Mouse (Mus musculus) neural tube, embryonic 14.5 days (tissue): ENCODE data around the gene Igsf3. TPM values are rescaled to one million over a fixed set of nuclear protein-coding genes. Genes with fewer than 3 reads are reported as not detected.
A peak's percentile ranks its signal among the peaks of the same experiment; 100 is the strongest.

Source experiments
- ATAC-seq: fragments of 200-750 bp; cut with Nextera tagmentation; 2 replicates; pipeline ENCODE4 v1.8.0; 2017; ENCODE audit warnings: low read depth, mild to moderate bottlenecking, moderate TSS enrichment, moderate library complexity
- H3K27ac ChIP-seq: fragments of 300-500 bp; sonication (generic); 2 replicates; pipeline ENCODE4 v1.5.1; 2014; ENCODE audit warnings: low read depth, mild to moderate bottlenecking, control low read depth, low read length, moderate library complexity, mixed read lengths
- H3K27me3 ChIP-seq: fragments of 300-500 bp; sonication (generic); 2 replicates; pipeline ENCODE4 v1.6.1; 2014; ENCODE audit warnings: low read length; ENCODE audit not compliant: control insufficient read depth, insufficient read depth
- H3K36me3 ChIP-seq: fragments of 300-500 bp; sonication (generic); 2 replicates; pipeline ENCODE4 v1.6.1; 2014; ENCODE audit warnings: low read length, mixed read lengths; ENCODE audit not compliant: control insufficient read depth, insufficient read depth
- H3K4me1 ChIP-seq: fragments of 300-500 bp; sonication (generic); 2 replicates; pipeline ENCODE4 v1.6.1; 2014; ENCODE audit warnings: low read length; ENCODE audit not compliant: control insufficient read depth, insufficient read depth
- H3K4me2 ChIP-seq: fragments of 300-500 bp; sonication (generic); 2 replicates; pipeline ENCODE4 v1.6.1; 2014; ENCODE audit warnings: mild to moderate bottlenecking, low read depth, low read length, control low read depth
- H3K4me3 ChIP-seq: fragments of 300-500 bp; sonication (generic); 2 replicates; pipeline ENCODE4 v1.5.1; 2014; ENCODE audit warnings: low read depth, low read length, control low read depth, mixed read lengths
- H3K9ac ChIP-seq: fragments of 300-500 bp; sonication (generic); replicated peaks from 2 replicates; pipeline ENCODE4 v1.6.1; 2014; ENCODE audit warnings: low read depth, mild to moderate bottlenecking, control low read depth, low read length, mixed read lengths
- H3K9me3 ChIP-seq: fragments of 300-500 bp; sonication (generic); 2 replicates; pipeline ENCODE4 v1.6.1; 2016; ENCODE audit warnings: low read length; ENCODE audit not compliant: control insufficient read depth
- WGBS: fragments of 180-500 bp; shearing (Covaris S2); extraction: QIAGEN DNeasy Blood & Tissue Kit; methylation state at CpG from one replicate; pipeline ENCODE4 v1.1.7; 2014; 5-methylcytosine and 5-hydroxymethylcytosine counted together
- polyA plus RNA-seq: library from polyadenylated mRNA; unstranded; fragments of >200 nt; fragmentation: Nextera tagmentation; extraction: Ambion mirVana; gene quantifications from 2 replicates; pipeline ENCODE4 v1.2.1, GENCODE M21; 2014

Igsf3 gene
- 58.8 and 66.4 TPM in 2 replicates for polyA plus RNA-seq

GRCm38 (mm10) chr3:101376538-101377247 is at the start of gene Igsf3:
TSS of gene Igsf3 (plus strand) at chr3:101377083.
- no peaks in the 10 kb centered on the region for H3K27me3 ChIP-seq
- WGBS = 6% methylated on average over 35 of the region's 56 CpGs
- peak; percentile 84 for ATAC-seq
- no peaks in the 10 kb centered on the region for H3K9me3 ChIP-seq
- H3K36me3 ChIP-seq = no peaks in the 10 kb centered on the region
- H3K9ac ChIP-seq = peak within 1 kb of the TSS; percentile 94
- peaks cover 33% of the 10 kb centered on the region for H3K4me1 ChIP-seq
- peak within 1 kb of the TSS; percentile 54 for H3K4me2 ChIP-seq
- peak within 1 kb of the TSS; percentile 83 for H3K27ac ChIP-seq
- peak within 1 kb of the TSS; percentile 95 for H3K4me3 ChIP-seq

GRCm38 (mm10) chr3:101327248-101327647 is 49.6 kb upstream of the Igsf3 start:
- no peak overlapping the region for H3K9ac ChIP-seq
- no peak overlapping the region for H3K4me2 ChIP-seq
- no peak overlapping the region for H3K27ac ChIP-seq
- no peak overlapping the region for H3K4me3 ChIP-seq
- H3K36me3 ChIP-seq = no peaks in the 10 kb centered on the region
- ATAC-seq = no peak
- 58% methylated on average over 2 of the region's 2 CpGs for WGBS
- no peaks in the 10 kb centered on the region for H3K9me3 ChIP-seq
- no peaks in the 10 kb centered on the region for H3K4me1 ChIP-seq
- H3K27me3 ChIP-seq = no peaks in the 10 kb centered on the region

- H3K9ac ChIP-seq = no peak overlapping the region
- no peaks in the 10 kb centered on the region for H3K4me1 ChIP-seq
- 88% methylated on average over 7 of the region's 7 CpGs for WGBS
- H3K27ac ChIP-seq = no peak overlapping the region
- no peaks in the 10 kb centered on the region for H3K9me3 ChIP-seq
- no peak overlapping the region for H3K4me2 ChIP-seq
- ATAC-seq = no peak
- H3K4me3 ChIP-seq = no peak overlapping the region
- H3K36me3 ChIP-seq = no peaks in the 10 kb centered on the region
- no peaks in the 10 kb centered on the region for H3K27me3 ChIP-seq
Measured at GRCm38 (mm10) chr3:101328617-101329016, 48.3 kb upstream of the Igsf3 start.

- Histone ChIP-seq H3K9me3 (no peaks in the 10 kb centered on the region), H3K27me3 (no peaks in the 10 kb centered on the region), H3K4me2 (no peak overlapping the region), H3K27ac (no peak overlapping the region), H3K4me3 (no peak overlapping the region), H3K4me1 (no peaks in the 10 kb centered on the region), H3K36me3 (no peaks in the 10 kb centered on the region), H3K9ac (no peak overlapping the region)
- ATAC-seq = peak; percentile 75
- 62% methylated on average over 9 of the region's 9 CpGs for WGBS
Measured at GRCm38 (mm10) chr3:101343199-101343924, 33.5 kb upstream of the Igsf3 start.

- Histone ChIP-seq H3K36me3 (no peaks in the 10 kb centered on the region), H3K4me2 (no peak overlapping the region), H3K9ac (no peak overlapping the region), H3K4me3 (no peak overlapping the region), H3K4me1 (peaks cover 6% of the 10 kb centered on the region; the same call in 1 of the 2 replicates), H3K27me3 (no peaks in the 10 kb centered on the region), H3K9me3 (no peaks in the 10 kb centered on the region), H3K27ac (no peak overlapping the region; the same call in 1 of the 2 replicates)
- ATAC-seq = peak; percentile 13; the same call in 1 of the 2 replicates
- 35% methylated on average over 3 of the region's 3 CpGs for WGBS
Measured at GRCm38 (mm10) chr3:101344246-101344645, 32.6 kb upstream of the Igsf3 start.

GRCm38 (mm10) chr3:101345299-101345698 is 31.6 kb upstream of the Igsf3 start:
- WGBS = 64% methylated on average over 6 of the region's 6 CpGs
- no peaks in the 10 kb centered on the region for H3K9me3 ChIP-seq
- H3K9ac ChIP-seq = no peak overlapping the region
- no peaks in the 10 kb centered on the region for H3K36me3 ChIP-seq
- no peaks in the 10 kb centered on the region for H3K27me3 ChIP-seq
- ATAC-seq = no peak
- H3K4me3 ChIP-seq = no peak overlapping the region
- H3K4me1 ChIP-seq = peaks cover 16% of the 10 kb centered on the region; the same call in 1 of the 2 replicates
- H3K4me2 ChIP-seq = no peak overlapping the region
- H3K27ac ChIP-seq = no peak overlapping the region

- Histone ChIP-seq H3K4me2 (no peak overlapping the region), H3K27ac (no peak overlapping the region), H3K9ac (no peak overlapping the region), H3K4me1 (peaks cover 22% of the 10 kb centered on the region; the same call in 1 of the 2 replicates), H3K4me3 (no peak overlapping the region), H3K36me3 (no peaks in the 10 kb centered on the region), H3K27me3 (no peaks in the 10 kb centered on the region), H3K9me3 (no peaks in the 10 kb centered on the region)
- ATAC-seq = no peak
- WGBS = 57% methylated on average over 1 of the region's 1 CpGs
Measured at GRCm38 (mm10) chr3:101346806-101347205, 30.1 kb upstream of the Igsf3 start.

- no peak overlapping the region for H3K4me2 ChIP-seq
- H3K27ac ChIP-seq = peak overlapping the region; percentile 76
- H3K9ac ChIP-seq = no peak overlapping the region
- H3K4me3 ChIP-seq = no peak overlapping the region
- no peaks in the 10 kb centered on the region for H3K36me3 ChIP-seq
- 68% methylated on average over 9 of the region's 9 CpGs for WGBS
- H3K4me1 ChIP-seq = peaks cover 22% of the 10 kb centered on the region; the same call in 1 of the 2 replicates
- no peaks in the 10 kb centered on the region for H3K27me3 ChIP-seq
- no peak for ATAC-seq
- no peaks in the 10 kb centered on the region for H3K9me3 ChIP-seq
Measured at GRCm38 (mm10) chr3:101348501-101349161, 28.3 kb upstream of the Igsf3 start.
